Mouse (Mus musculus): ENCODE data around the gene Gpr156. TPM values are rescaled to one million over a fixed set of nuclear protein-coding genes. Genes with fewer than 3 reads are reported as not detected.
A peak's percentile ranks its signal among the peaks of the same experiment; 100 is the strongest.

Gene Gpr156
- polyA plus RNA-seq, 1 experiment from 2014 or later, result 1.1 TPM

DNA sequence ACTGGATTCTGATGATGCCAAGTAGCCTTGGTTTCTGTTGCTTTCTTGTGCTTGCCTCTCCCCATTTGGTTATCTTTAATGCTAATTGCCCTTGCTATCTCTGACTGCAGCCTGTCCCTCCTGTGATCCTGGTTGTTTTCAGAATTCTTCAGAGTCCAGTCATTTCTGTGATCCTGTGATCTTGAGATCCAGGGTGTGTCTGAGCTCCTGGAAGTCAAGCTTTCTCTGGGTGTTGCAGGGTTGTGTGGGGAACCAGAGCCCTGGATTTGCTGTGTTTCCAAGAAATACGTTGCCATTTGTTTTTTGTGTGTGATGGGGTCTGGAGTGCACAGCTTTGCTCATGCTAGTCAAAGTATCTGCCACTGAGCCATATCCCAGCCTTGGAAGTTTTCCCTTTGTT is 65.6 kb downstream of the Gpr156 start:
- Histone ChIP-seq H3K27me3 (replicated peaks) (no peaks in the 10 kb centered on the region), H3K4me2 (no peak overlapping the region), H3K4me1 (replicated peaks) (no peaks in the 10 kb centered on the region), H3K9me3 (replicated peaks) (no peaks in the 10 kb centered on the region), H3K27ac (ENCODE audit: poor library complexity, severe bottlenecking) (no peak overlapping the region), H3K4me3 (no peak overlapping the region), H3K9ac (no peak overlapping the region), H3K36me3 (no peaks in the 10 kb centered on the region)
- no peak for ATAC-seq (ENCODE audit: insufficient number of reproducible peaks, low FRiP score)
- WGBS, result 41% methylated on average over 1 of the region's 1 CpGs

DNA sequence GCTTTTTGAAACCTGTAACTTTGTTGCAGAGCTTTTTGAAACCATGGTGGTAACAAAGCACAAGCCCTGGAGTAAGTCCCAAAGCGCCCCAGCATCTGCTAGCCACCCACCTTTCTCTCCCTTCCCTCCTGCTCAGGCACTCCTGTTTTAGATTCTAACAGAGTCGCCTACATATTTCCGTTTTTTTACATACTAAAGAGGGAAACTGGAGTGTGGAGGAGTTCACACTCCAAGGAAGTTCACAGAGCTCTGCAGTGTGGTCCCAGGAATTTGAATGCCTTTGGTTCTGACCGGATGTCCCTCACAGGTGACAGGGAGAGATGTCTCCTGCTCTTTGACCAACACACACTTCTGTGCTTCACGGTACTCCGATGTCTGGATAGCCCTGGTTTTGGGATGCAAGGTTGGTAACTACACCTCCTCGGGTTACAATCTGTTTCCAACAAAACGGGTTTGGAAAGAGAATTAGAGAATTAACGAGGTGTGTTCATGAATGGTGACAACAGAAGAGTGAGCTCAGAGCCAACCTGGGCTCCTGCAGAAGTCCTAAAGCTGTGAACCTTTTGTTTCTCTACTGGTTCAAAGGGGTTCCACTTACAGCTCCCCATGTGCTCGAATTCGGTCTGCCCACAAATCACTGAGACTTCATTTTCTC is 72.0 kb downstream of the Gpr156 start:
- H3K4me1 ChIP-seq (replicated peaks), result peaks cover 31% of the 10 kb centered on the region
- no peaks in the 10 kb centered on the region for H3K36me3 ChIP-seq
- WGBS, result 48% methylated on average over 11 of the region's 11 CpGs
- no peak for ATAC-seq (ENCODE audit: insufficient number of reproducible peaks, low FRiP score)
- no peak overlapping the region for H3K9ac ChIP-seq
- H3K4me2 ChIP-seq, result no peak overlapping the region
- H3K4me3 ChIP-seq, result no peak overlapping the region
- no peak overlapping the region for H3K27ac ChIP-seq (ENCODE audit: poor library complexity, severe bottlenecking)
- no peaks in the 10 kb centered on the region for H3K9me3 ChIP-seq (replicated peaks)
- H3K27me3 ChIP-seq (replicated peaks), result no peaks in the 10 kb centered on the region

DNA sequence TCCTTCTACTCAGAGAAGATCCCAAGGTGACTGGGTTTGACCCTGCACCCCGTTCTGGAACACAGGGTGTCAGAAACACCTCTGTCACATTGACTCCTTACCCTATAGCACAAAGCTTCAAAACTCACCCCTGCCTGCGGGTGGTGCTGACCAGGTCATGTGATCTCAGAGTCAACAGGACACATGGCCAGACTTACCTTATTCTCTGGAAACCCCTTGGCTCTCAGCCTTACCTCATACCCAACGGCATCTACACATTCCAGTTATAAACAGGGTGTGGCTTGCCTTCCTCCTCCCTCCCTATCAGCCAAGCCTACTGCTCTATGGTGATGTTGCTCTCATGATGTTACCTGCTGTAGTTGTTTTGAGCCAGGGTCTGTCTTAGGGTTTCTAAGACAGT is 73.5 kb downstream of the Gpr156 start:
- no peak overlapping the region for H3K4me2 ChIP-seq
- peaks cover 39% of the 10 kb centered on the region for H3K4me1 ChIP-seq (replicated peaks)
- no peak overlapping the region for H3K27ac ChIP-seq (ENCODE audit: poor library complexity, severe bottlenecking)
- no peak for ATAC-seq (ENCODE audit: insufficient number of reproducible peaks, low FRiP score)
- H3K9me3 ChIP-seq (replicated peaks), result no peaks in the 10 kb centered on the region
- no peak overlapping the region for H3K9ac ChIP-seq
- H3K36me3 ChIP-seq, result no peaks in the 10 kb centered on the region
- no peaks in the 10 kb centered on the region for H3K27me3 ChIP-seq (replicated peaks)
- 61% methylated on average over 3 of the region's 3 CpGs for WGBS
- no peak overlapping the region for H3K4me3 ChIP-seq

DNA sequence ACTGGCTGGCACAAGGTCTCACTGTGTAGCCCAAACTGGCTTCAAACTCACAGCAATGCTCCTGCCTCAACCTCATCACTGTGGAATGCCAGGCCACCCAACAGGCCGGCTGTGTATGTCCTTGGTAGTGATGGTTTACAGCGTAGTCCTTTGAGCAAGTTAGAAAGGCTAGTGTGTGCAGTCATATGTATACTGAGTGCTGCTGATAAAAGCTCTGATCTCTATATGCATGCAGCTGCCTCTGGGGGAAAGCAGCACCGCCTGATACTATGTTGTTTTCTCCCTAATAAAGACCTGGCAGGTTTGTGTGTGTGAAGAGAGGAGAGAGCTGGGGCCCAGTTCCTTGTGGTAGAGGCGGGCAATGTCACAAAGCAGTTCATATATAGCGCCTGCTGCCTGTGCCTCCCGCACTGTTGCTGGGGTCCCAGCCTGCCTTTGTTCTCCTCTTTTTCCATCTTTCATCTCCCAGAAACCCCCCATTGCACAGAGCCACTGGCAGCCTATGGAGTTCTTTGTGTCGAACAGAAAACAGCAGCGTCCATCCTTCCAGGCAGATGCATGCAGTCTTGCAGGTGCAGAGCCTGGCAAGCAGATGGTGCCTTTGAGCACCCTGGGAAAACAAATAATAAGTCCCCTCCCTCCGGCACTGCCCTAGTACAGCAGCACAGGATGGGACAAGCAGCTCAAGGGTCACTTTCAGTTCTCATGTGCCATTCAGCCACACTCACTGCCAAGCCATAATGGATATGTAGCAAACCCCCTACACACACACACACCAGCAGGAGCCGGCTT is 74.5 kb downstream of the Gpr156 start:
- Histone ChIP-seq H3K36me3 (no peaks in the 10 kb centered on the region), H3K4me3 (no peak overlapping the region), H3K9me3 (replicated peaks) (no peaks in the 10 kb centered on the region), H3K27me3 (replicated peaks) (no peaks in the 10 kb centered on the region), H3K27ac (ENCODE audit: poor library complexity, severe bottlenecking) (no peak overlapping the region), H3K4me2 (no peak overlapping the region), H3K4me1 (replicated peaks) (peaks cover 42% of the 10 kb centered on the region), H3K9ac (no peak overlapping the region)
- no peak for ATAC-seq (ENCODE audit: insufficient number of reproducible peaks, low FRiP score)
- WGBS, result 58% methylated on average over 10 of the region's 10 CpGs

DNA sequence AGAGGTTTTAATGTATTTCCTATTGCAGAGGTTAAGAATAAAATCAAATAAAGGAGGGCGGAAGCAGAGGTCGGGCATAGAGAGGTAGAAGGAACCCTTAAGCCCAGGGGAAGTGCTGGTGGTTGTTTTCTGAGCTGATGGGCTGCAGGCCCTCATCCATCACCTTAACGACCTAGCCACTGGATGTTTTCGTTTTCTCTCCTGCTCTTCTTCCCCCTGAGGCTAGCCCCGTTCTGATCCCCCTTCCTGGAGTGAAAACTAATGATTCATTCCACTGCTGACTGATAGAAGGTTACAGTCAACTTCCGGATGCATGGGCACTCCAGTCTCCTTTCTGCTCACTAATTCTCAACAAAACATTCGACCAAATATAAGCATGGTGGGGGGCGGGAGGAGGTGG is 76.5 kb downstream of the Gpr156 start:
- H3K9ac ChIP-seq, result 0 out of 2 replicates have a peak overlapping the region, but pooled peaks have one; percentile 14
- no peak overlapping the region for H3K27ac ChIP-seq (ENCODE audit: poor library complexity, severe bottlenecking)
- H3K4me2 ChIP-seq, result no peak overlapping the region
- H3K9me3 ChIP-seq (replicated peaks), result no peaks in the 10 kb centered on the region
- ATAC-seq (ENCODE audit: insufficient number of reproducible peaks, low FRiP score), result no peak
- H3K4me3 ChIP-seq, result no peak overlapping the region
- H3K36me3 ChIP-seq, result no peaks in the 10 kb centered on the region
- 37% methylated on average over 8 of the region's 8 CpGs for WGBS
- H3K27me3 ChIP-seq (replicated peaks), result no peaks in the 10 kb centered on the region
- H3K4me1 ChIP-seq (replicated peaks), result peaks cover 38% of the 10 kb centered on the region

DNA sequence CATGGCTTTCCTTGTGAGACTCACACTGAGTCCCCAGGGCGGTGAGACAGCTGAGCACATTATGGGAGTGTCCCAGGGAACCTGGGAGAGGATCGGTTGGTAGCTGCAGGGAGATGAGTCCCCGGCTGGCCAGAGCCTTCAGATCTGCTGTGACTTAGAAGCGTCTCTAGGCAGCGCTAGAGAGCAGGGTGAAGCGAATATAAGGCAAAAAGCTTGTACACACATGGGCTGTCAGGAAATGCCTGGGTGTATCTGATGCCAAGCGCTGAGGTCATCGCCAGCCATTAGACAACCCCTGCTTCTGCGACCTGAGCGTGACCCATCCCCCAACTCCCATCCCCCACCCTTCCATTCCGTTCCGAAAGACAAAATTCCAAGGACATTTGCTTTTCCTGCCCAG is 78.4 kb downstream of the Gpr156 start:
- no peaks in the 10 kb centered on the region for H3K36me3 ChIP-seq
- H3K9ac ChIP-seq, result peak overlapping the region; percentile 31; the same call in 1 of the 2 replicates
- no peaks in the 10 kb centered on the region for H3K9me3 ChIP-seq (replicated peaks)
- no peak overlapping the region; the same call in 1 of the 2 replicates for H3K27ac ChIP-seq (ENCODE audit: poor library complexity, severe bottlenecking)
- peak overlapping the region; percentile 48 for H3K4me2 ChIP-seq
- peaks cover 33% of the 10 kb centered on the region for H3K4me1 ChIP-seq (replicated peaks)
- H3K27me3 ChIP-seq (replicated peaks), result no peaks in the 10 kb centered on the region
- H3K4me3 ChIP-seq, result 0 out of 2 replicates have a peak overlapping the region, but pooled peaks have one; percentile 4
- 5% methylated on average over 12 of the region's 12 CpGs for WGBS
- peak; percentile 79 for ATAC-seq (ENCODE audit: insufficient number of reproducible peaks, low FRiP score)

DNA sequence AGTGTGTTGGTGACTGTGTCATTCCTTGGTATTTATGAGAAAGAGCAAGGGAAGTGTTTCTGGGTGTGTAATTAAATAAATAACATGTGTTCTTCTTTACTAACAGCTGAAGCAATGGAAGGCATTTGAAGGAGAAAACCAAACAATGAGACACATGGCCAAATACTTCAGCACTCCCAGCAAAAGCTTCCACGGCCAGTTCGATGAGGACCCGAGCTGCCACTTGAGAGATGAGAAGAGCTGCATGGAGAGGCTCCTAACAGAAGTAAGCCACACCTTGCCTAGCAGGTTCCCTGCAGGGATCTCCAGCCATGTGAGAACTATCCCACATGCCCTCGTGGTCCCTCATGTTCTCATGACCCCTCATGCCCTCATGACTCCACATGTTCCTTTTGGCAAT is 81.5 kb downstream of the Gpr156 start:
- Histone ChIP-seq H3K27me3 (replicated peaks) (no peaks in the 10 kb centered on the region), H3K4me1 (replicated peaks) (peaks cover 22% of the 10 kb centered on the region), H3K4me2 (no peak overlapping the region), H3K4me3 (no peak overlapping the region), H3K36me3 (no peaks in the 10 kb centered on the region), H3K9me3 (replicated peaks) (no peaks in the 10 kb centered on the region), H3K27ac (ENCODE audit: poor library complexity, severe bottlenecking) (no peak overlapping the region), H3K9ac (no peak overlapping the region)
- 67% methylated on average over 4 of the region's 4 CpGs for WGBS
- ATAC-seq (ENCODE audit: insufficient number of reproducible peaks, low FRiP score), result no peak

DNA sequence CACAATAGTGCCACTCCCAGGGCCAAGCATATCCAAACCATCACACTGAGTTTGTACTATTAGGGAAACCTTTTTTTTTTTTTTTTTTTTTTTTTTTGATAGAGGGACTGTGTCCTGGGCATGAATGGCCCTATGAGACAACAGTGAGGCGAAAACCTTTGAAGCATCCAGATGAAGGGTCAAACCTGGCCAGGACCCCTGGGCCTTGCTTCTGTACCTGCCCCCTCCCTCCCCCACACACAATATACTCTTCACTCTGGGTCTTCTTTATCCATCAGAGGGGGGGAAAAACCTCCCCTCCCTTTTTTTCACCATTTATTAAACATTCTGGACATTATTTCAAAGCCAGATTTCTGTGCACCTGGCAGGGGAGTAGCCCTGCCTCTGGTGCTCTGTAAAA is 83.5 kb downstream of the Gpr156 start:
- 76% methylated on average over 1 of the region's 1 CpGs for WGBS
- Histone ChIP-seq H3K9me3 (replicated peaks) (no peaks in the 10 kb centered on the region), H3K4me1 (replicated peaks) (peaks cover 8% of the 10 kb centered on the region), H3K4me3 (no peak overlapping the region), H3K9ac (no peak overlapping the region), H3K4me2 (no peak overlapping the region), H3K36me3 (no peaks in the 10 kb centered on the region), H3K27me3 (replicated peaks) (no peaks in the 10 kb centered on the region), H3K27ac (ENCODE audit: poor library complexity, severe bottlenecking) (no peak overlapping the region)
- no peak for ATAC-seq (ENCODE audit: insufficient number of reproducible peaks, low FRiP score)

DNA sequence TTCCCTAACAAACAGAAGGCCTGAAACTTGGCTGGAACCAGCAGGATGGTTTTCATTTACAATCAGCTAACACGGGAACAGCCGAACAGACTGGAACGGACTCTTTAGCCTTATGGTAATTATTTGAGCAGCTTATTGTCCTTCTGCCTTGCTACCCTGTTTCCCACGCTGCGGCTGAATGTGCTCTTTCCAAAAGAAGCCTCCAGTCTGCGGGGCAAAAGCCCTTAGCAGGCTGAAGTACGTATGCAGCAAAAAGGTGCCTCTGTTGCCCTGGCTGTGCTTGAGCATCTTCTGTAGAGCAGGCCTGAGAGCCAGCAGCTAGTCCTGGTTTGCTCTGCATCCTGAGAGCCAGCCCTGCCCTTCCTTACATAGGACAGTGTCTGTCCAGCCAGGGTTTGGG is 83.9 kb downstream of the Gpr156 start:
- no peak overlapping the region for H3K27ac ChIP-seq (ENCODE audit: poor library complexity, severe bottlenecking)

DNA sequence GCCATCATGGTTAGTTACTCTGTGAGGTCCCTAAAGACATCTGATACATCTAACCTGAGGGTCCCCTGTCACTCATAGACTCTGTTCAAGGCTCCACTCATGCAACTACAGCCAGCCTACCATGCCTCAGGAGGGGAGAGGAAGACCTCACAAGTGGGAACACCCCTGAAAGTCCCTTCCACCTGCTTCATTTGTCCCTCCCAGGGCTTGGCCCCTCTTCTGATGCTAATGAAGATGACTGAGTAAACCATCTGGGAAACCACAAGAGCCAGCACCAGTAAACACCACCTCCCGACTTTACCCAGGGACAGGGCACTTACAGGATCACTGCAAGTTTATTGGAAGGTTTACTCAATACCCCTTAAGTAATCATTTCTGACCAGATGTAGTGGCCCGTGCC is 85.5 kb downstream of the Gpr156 start:
- no peak overlapping the region for H3K9ac ChIP-seq
- H3K36me3 ChIP-seq, result no peaks in the 10 kb centered on the region
- H3K4me1 ChIP-seq (replicated peaks), result peaks cover 12% of the 10 kb centered on the region
- H3K4me3 ChIP-seq, result no peak overlapping the region
- no peak overlapping the region for H3K4me2 ChIP-seq
- H3K27me3 ChIP-seq (replicated peaks), result no peaks in the 10 kb centered on the region
- no peak for ATAC-seq (ENCODE audit: insufficient number of reproducible peaks, low FRiP score)
- WGBS, result 60% methylated on average over 2 of the region's 2 CpGs
- no peaks in the 10 kb centered on the region for H3K9me3 ChIP-seq (replicated peaks)
- no peak overlapping the region for H3K27ac ChIP-seq (ENCODE audit: poor library complexity, severe bottlenecking)

More for the DNA sequence above, 83.9 kb downstream of the Gpr156 start:
- Histone ChIP-seq H3K4me2 (no peak overlapping the region), H3K36me3 (no peaks in the 10 kb centered on the region), H3K4me3 (no peak overlapping the region), H3K9ac (no peak overlapping the region), H3K9me3 (replicated peaks) (no peaks in the 10 kb centered on the region), H3K27me3 (replicated peaks) (no peaks in the 10 kb centered on the region), H3K4me1 (replicated peaks) (peaks cover 5% of the 10 kb centered on the region)
- no peak for ATAC-seq (ENCODE audit: insufficient number of reproducible peaks, low FRiP score)
- 78% methylated on average over 7 of the region's 7 CpGs for WGBS

DNA sequence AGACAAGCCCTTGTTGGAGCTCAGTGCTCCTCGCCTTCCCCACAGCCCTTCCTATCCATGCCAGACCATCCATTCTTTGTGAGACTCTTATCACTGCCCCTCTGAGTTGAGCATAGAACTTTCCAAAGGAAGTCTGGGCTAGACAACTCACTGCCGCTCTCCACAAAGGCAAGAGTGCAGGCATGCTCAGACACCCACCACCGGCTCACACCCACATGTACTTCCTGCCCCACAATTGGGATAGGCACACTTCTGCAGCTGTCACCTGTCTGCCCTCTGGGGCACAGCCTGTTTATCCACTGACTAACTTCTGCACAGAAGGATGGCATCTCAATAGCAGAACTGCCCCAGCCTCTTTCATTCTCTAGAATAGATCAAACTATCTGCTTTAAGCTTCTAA is 86.2 kb downstream of the Gpr156 start:
- H3K27me3 ChIP-seq (replicated peaks), result no peaks in the 10 kb centered on the region; the same call in 1 of the 2 replicates
- ATAC-seq (ENCODE audit: insufficient number of reproducible peaks, low FRiP score), result peak; percentile 57; the same call in 1 of the 2 replicates
- no peaks in the 10 kb centered on the region for H3K9me3 ChIP-seq (replicated peaks)
- no peak overlapping the region for H3K4me3 ChIP-seq
- H3K36me3 ChIP-seq, result no peaks in the 10 kb centered on the region
- WGBS, result 40% methylated on average over 3 of the region's 3 CpGs
- no peak overlapping the region for H3K9ac ChIP-seq
- peaks cover 12% of the 10 kb centered on the region for H3K4me1 ChIP-seq (replicated peaks)
- no peak overlapping the region for H3K27ac ChIP-seq (ENCODE audit: poor library complexity, severe bottlenecking)
- H3K4me2 ChIP-seq, result no peak overlapping the region
